Comparison of ENCODE assay signal across 9 mouse cellular contexts in the genomic region with DNA sequence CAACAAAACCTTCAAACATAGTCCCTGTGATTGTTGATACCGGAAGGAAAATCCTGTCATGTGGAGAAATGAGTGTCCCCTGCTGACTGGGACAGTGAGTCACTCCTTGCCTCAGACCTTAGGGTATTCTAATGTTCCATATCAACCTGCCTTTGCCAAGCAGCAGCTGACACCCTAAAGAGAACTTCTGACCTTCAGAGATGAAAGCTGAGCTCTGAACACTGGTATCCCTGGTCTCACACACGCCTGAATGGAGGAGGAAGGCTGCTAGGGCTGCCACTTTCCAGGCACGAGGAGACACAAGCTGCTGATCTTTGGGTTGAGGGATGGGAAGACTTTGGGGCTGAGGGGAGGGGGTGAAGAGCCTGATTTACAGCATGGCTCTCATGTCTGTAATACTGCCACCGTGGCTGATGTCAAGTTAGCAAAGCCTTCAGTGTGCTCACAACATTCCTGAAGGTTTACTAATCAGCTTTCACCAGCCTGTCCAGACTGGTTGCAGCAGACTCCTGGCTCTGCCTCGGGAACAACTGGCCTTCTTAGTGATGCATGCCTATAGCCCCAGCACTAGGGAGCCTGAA. TPM values are rescaled to one million over a fixed set of nuclear protein-coding genes. Genes with fewer than 3 reads are reported as not detected.
DNase-seq lines count a peak whose midpoint lies in the region; ATAC-seq lines count a peak whose summit lies in the region.
"Had no signal": no experiment of that assay in that cellular context is flagged by ENCODE, and none has a peak within 500 bp of the region (broad histone marks: within the 10 kb centered on the region; RNA-seq: fewer than 3 reads in every experiment).

No protein-coding gene starts in this region.

- H3K27ac ChIP-seq in neural tube, embryonic 13.5 days (replicated peaks) = 0 out of 2 replicates have a peak overlapping the region, but pooled peaks have one; percentile 28
- no peak overlapping the region for H3K27ac ChIP-seq in forebrain, embryonic 14.5 days (ENCODE audit: low read depth, low read length)

- no peaks in the 10 kb centered on the region for H3K27me3 ChIP-seq in neural tube, embryonic 13.5 days
- no peaks in the 10 kb centered on the region for H3K27me3 ChIP-seq in forebrain, embryonic 14.5 days (replicated peaks; ENCODE audit: control insufficient read depth, insufficient read depth, low read length)

- H3K4me3 ChIP-seq in neural tube, embryonic 13.5 days = no peak overlapping the region
- no peak overlapping the region for H3K4me3 ChIP-seq in forebrain, embryonic 14.5 days (ENCODE audit: low read depth, low read length)
- H3K4me3 ChIP-seq: erythroblast, embryonic 14.5 days had no signal

- WGBS in neural tube, embryonic 13.5 days = 54% methylated on average over 5 of the region's 5 CpGs
- WGBS in forebrain, embryonic 14.5 days = 69% methylated on average over 5 of the region's 5 CpGs

- ATAC-seq in neural tube, embryonic 13.5 days (ENCODE audit: low read depth) = no peak
- no peak for ATAC-seq in CD4-positive, CD25-positive, alpha-beta regulatory T cell, adult 4 months
- no peak for ATAC-seq in forebrain, embryonic 14.5 days

- no peaks in the 10 kb centered on the region for H3K36me3 ChIP-seq in neural tube, embryonic 13.5 days
- no peaks in the 10 kb centered on the region for H3K36me3 ChIP-seq in forebrain, embryonic 14.5 days (ENCODE audit: control insufficient read depth, insufficient read depth, low read length)

- no peak for DNase-seq in neural tube, embryonic 10.5 days (ENCODE audit: extremely low spot score, low spot score)
- DNase-seq in heart, adult 8-10 months (ENCODE audit: low spot score) = peak; percentile 19
- peak; percentile 51 for DNase-seq in kidney, postnatal 10 days
- peak; percentile 18 for DNase-seq in urinary bladder, postnatal 25 days (ENCODE audit: low spot score)
- DNase-seq in cerebellum, adult 11-12 months = no peak
- no peak for DNase-seq in forebrain, embryonic 14.5 days (ENCODE audit: low spot score)

- H3K9ac ChIP-seq in neural tube, embryonic 13.5 days = no peak overlapping the region
- H3K9ac ChIP-seq in forebrain, embryonic 14.5 days (ENCODE audit: low read length) = no peak overlapping the region

- no peaks in the 10 kb centered on the region for H3K4me1 ChIP-seq in neural tube, embryonic 13.5 days (replicated peaks)
- no peaks in the 10 kb centered on the region for H3K4me1 ChIP-seq in forebrain, embryonic 14.5 days (ENCODE audit: control insufficient read depth, insufficient read depth, low read length)

- H3K9me3 ChIP-seq in neural tube, embryonic 13.5 days = peaks cover 2% of the 10 kb centered on the region; the same call in 1 of the 2 replicates
- H3K9me3 ChIP-seq in forebrain, embryonic 14.5 days (replicated peaks; ENCODE audit: control insufficient read depth, low read length) = no peaks in the 10 kb centered on the region

- no peak overlapping the region for H3K4me2 ChIP-seq in neural tube, embryonic 13.5 days
- no peak overlapping the region for H3K4me2 ChIP-seq in forebrain, embryonic 14.5 days (ENCODE audit: low read length)

RNA-seq across cellular contexts. Expression of gene Erbin, which starts 58.1 kb away (rescaled TPM):
- polyA plus RNA-seq in neural tube, embryonic 13.5 days (2015; fragmentation: Nextera tagmentation; extraction: Ambion mirVana) = 10.2 and 11.0 TPM in 2 replicates
- total RNA-seq in heart, adult 8-10 months (2022) = 10 to 100 TPM; 43.2 to 48.3 (median 45.9) TPM
- 10 to 100 TPM; 31.4 to 43.7 TPM for polyA plus RNA-seq in CD4-positive, CD25-positive, alpha-beta regulatory T cell, adult 4 months (2017; shearing (Covaris generic))
- 16.5 and 18.9 TPM in 2 replicates for polyA plus RNA-seq in forebrain, embryonic 14.5 days (2014; fragmentation: Nextera tagmentation; extraction: Ambion mirVana)

Comparison
In these comparisons a context has a peak if more than half of its experiments do, and no peak if none do; other contexts are left out.
1. DNase-seq: peak in heart, adult 8-10 months (single experiment), kidney, postnatal 10 days (single experiment) and urinary bladder, postnatal 25 days (single experiment); none in neural tube, embryonic 10.5 days (single experiment), cerebellum, adult 11-12 months (single experiment) and forebrain, embryonic 14.5 days (single experiment).